Mouse (Mus musculus) bone marrow macrophage, adult 2 months (primary cell): Measurements from ENCODE around the gene Hist1h2bh.

Experiments
- CTCF ChIP-seq: IDR thresholded peaks from 2 replicates; pipeline ENCODE4 v1.5.1; 2012; ENCODE audit warnings: low read depth, mild to moderate bottlenecking, low read length, moderate library complexity
- POLR2A ChIP-seq: IDR thresholded peaks from 2 replicates; pipeline ENCODE4 v1.6.1; 2012; ENCODE audit warnings: mild to moderate bottlenecking, low read depth, low read length, borderline replicate concordance

DNA sequence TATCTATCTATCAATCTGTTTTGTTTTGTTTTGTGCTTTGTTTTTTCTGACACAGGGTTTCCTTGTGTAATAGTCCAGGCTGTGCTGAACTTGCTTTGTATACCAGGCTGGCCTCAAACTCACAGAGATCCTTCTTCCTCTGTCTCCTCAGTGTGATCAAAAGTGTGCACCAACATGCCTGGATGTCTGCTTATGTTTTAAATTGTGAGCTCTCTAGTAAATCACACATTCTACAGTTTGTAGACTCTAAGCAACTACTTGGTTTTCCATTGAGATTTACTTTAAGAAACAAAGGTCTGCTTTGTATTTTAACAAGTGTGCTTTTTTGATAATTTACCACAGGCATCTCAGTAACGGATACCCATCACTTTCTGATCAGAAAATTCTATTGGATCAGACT, 34.6 kb upstream of the Hist1h2bh start:
- TF ChIP-seq CTCF (no peak), POLR2A (no peak)
